Mouse (Mus musculus) erythroblast, embryonic 14.5 days (primary cell): Measurements from ENCODE around the gene Dgke. TPM values are rescaled to one million over a fixed set of nuclear protein-coding genes. Genes with fewer than 3 reads are reported as not detected.

Experiments used
- H3K27me3 ChIP-seq: 2 replicates; pipeline ENCODE4 v1.6.1; 2012; ENCODE audit warnings: inconsistent platforms; ENCODE audit not compliant: control insufficient read depth
- H3K36me3 ChIP-seq: 2 replicates; pipeline ENCODE4 v1.6.1; 2012; ENCODE audit warnings: mild to moderate bottlenecking, inconsistent platforms; ENCODE audit not compliant: control insufficient read depth
- H3K4me1 ChIP-seq: 2 replicates; pipeline ENCODE4 v1.6.1; 2012; ENCODE audit warnings: inconsistent platforms; ENCODE audit not compliant: control insufficient read depth
- H3K4me3 ChIP-seq: replicated peaks from 2 replicates; pipeline ENCODE3; 2012; ENCODE audit warnings: moderate library complexity, mild to moderate bottlenecking, inconsistent platforms
- H3K9me3 ChIP-seq: 2 replicates; pipeline ENCODE4 v1.6.1; 2012; ENCODE audit warnings: low read length, inconsistent platforms, mixed read lengths; ENCODE audit not compliant: control insufficient read depth
- GATA1 ChIP-seq: IDR thresholded peaks from 2 replicates; pipeline ENCODE4 v1.6.1; 2012; ENCODE audit warnings: low read length, inconsistent platforms, mixed read lengths
- TAL1 ChIP-seq: IDR thresholded peaks from 3 replicates; pipeline ENCODE4 v1.6.1; 2012; ENCODE audit warnings: low read length, inconsistent platforms, mixed read lengths
- polyA plus RNA-seq: library from polyadenylated mRNA; stranded (reverse); fragments of >175 nt; gene quantifications from 2 replicates; pipeline ENCODE4 v1.2.3, GENCODE M21; 2012

The Dgke gene
- polyA plus RNA-seq, 1 experiment = not detected

- TF ChIP-seq GATA1 (no peak), TAL1 (no peak)
- H3K27me3 ChIP-seq = 0 out of 2 replicates have a peak, but pooled peaks cover 2% of the 10 kb centered on the region
- no peaks in the 10 kb centered on the region for H3K36me3 ChIP-seq
- 0 out of 2 replicates have a peak, but pooled peaks cover 2% of the 10 kb centered on the region for H3K9me3 ChIP-seq
- H3K4me1 ChIP-seq = peaks cover 7% of the 10 kb centered on the region
- no peak overlapping the region for H3K4me3 ChIP-seq
Measured at GRCm38 (mm10) chr11:89066126-89066525, 524 bp downstream of the Dgke start.

- Histone ChIP-seq H3K4me1 (peaks cover 14% of the 10 kb centered on the region), H3K36me3 (no peaks in the 10 kb centered on the region), H3K4me3 (no peak overlapping the region), H3K27me3 (peaks cover 6% of the 10 kb centered on the region), H3K9me3 (peaks cover 5% of the 10 kb centered on the region)
- no peak for TF ChIP-seq GATA1
- no peak for TF ChIP-seq TAL1
Measured at GRCm38 (mm10) chr11:89065297-89065696, 1.4 kb downstream of the Dgke start.

- no peak for TF ChIP-seq GATA1
- no peak for TF ChIP-seq TAL1
- Histone ChIP-seq H3K9me3 (peaks cover 5% of the 10 kb centered on the region), H3K36me3 (no peaks in the 10 kb centered on the region), H3K27me3 (peaks cover 11% of the 10 kb centered on the region), H3K4me3 (no peak overlapping the region), H3K4me1 (peaks cover 24% of the 10 kb centered on the region)
Measured at GRCm38 (mm10) chr11:89064312-89064711, 2.3 kb downstream of the Dgke start.

DNA sequence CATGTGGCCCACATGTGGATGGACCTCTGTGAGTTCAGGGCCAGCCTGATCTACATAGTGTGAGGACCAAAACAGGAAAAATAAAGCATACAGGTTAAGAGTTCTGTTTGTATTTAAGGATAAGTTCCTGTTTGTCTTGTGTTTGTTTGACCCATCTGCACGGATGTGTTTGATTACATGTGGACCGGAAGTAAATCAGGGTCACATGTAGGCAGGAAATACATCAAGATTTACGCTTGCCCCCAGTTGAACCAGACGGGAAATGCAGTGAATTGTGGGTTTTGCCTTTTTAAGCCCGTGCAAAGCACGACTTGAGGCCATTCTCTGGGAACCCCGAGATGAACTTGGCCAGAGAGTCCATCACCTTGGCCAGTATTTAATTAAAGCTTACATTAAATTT is 5.3 kb downstream of the Dgke start:
- Histone ChIP-seq H3K4me1 (peaks cover 28% of the 10 kb centered on the region), H3K4me3 (no peak overlapping the region), H3K27me3 (peaks cover 9% of the 10 kb centered on the region), H3K9me3 (peaks cover 5% of the 10 kb centered on the region), H3K36me3 (no peaks in the 10 kb centered on the region)
- TF ChIP-seq TAL1 (no peak), GATA1 (no peak)

DNA sequence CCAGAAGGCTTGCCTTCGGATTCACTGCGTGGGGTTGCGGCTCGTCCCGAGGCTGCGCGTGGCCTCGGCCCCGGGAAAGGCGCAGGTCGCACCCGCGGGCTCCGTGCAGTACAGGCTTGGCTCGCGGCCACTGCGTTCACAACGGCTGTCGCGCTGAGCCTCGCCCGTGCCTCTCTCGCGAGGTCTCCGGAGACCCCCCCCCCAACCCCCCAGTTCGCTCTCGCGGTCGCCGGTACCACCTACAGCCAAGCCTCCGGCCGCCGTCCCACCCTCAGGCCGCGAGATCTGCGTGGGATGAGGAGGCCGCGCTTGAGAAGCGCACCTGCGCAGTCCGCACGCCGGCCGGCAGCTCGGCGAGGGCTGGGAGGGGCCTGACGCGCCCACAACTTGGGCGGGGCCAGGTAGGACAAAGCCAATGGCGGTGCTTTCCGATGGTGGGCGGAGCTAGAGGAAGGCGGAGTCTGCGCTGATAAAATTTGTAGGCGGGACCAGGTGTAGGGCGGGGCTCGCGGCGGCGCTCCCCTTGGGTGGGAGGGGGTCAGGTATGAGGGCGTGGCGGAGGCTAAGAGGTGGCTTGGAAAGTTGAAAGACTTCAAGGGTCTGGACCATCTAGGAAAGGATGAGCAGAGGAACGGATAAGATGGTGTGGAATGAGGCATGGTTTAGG is 6.1 kb downstream of the Dgke start:
- Histone ChIP-seq H3K9me3 (peaks cover 5% of the 10 kb centered on the region), H3K4me1 (peaks cover 28% of the 10 kb centered on the region), H3K27me3 (peaks cover 9% of the 10 kb centered on the region), H3K4me3 (peak overlapping the region; percentile 69), H3K36me3 (no peaks in the 10 kb centered on the region)
- TF ChIP-seq TAL1 (no peak), GATA1 (no peak)

GRCm38 (mm10) chr11:89059919-89060422 is 6.7 kb downstream of the Dgke start:
- Histone ChIP-seq H3K27me3 (peaks cover 9% of the 10 kb centered on the region), H3K4me3 (peak overlapping the region; percentile 69), H3K4me1 (peaks cover 28% of the 10 kb centered on the region), H3K9me3 (peaks cover 3% of the 10 kb centered on the region), H3K36me3 (no peaks in the 10 kb centered on the region)
- TF ChIP-seq GATA1 (no peak), TAL1 (no peak)

DNA sequence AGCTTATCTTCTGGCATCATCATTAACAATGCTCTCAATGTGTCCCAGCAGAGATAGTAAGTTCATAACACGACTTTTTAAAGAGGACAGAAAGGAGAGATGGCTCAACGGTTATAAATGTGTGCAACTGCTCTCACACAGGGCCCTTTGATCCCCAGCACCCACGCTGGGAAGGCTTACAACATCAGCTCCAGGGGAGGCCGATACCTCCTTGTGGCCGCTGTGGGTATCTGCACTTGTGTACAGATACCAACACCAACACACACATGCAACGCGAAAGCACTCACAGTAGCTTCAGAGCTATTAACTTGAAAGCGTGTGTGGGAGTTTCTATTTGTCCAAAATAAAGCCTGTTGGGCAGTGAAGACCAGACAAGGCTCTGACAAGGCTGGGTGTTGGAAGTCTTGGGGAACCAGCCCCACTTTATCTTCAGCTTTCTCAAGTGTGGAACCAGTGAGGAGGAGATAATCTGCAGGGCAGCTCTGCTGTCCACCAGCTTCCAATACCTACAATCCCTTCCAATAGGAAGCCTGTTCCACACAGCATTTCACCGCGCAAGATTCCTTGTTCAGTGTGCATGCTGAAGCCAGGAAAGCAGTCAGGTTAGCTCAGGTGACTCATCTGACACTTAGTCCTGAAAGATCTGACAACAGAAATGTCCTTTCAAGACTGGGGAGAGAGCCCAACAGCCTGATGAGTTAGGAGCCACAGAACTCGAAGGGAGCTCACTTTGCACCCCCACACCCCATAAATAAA is 8.0 kb downstream of the Dgke start:
- Histone ChIP-seq H3K36me3 (no peaks in the 10 kb centered on the region), H3K4me3 (no peak overlapping the region), H3K4me1 (peaks cover 22% of the 10 kb centered on the region), H3K27me3 (peaks cover 9% of the 10 kb centered on the region), H3K9me3 (peaks cover 3% of the 10 kb centered on the region)
- no peak for TF ChIP-seq GATA1
- no peak for TF ChIP-seq TAL1

GRCm38 (mm10) chr11:89055931-89056690 is 10.5 kb downstream of the Dgke start:
- Histone ChIP-seq H3K4me3 (no peak overlapping the region), H3K27me3 (peaks cover 9% of the 10 kb centered on the region), H3K4me1 (peaks cover 22% of the 10 kb centered on the region), H3K36me3 (no peaks in the 10 kb centered on the region), H3K9me3 (peaks cover 3% of the 10 kb centered on the region)
- TF ChIP-seq GATA1 = no peak
- no peak for TF ChIP-seq TAL1

DNA sequence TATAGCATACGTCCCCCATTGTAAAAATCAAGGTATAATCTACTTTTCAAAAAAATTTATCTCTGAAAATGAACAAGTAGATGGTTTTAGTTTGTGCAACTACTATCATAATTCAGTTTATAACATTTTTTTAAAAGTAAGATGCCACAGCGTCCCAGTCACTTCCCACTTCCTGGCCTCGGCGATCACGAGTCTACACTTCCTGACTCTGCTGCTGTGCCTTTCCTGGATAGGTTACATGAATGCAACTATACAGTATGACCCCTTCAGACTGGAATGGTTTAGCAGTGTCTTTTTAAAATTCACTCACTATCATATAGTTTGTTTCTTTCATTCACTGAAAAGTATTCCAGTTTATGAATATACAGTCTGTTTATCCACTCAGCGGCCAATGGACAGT is 14.9 kb downstream of the Dgke start:
- TF ChIP-seq TAL1 (no peak), GATA1 (no peak)
- no peaks in the 10 kb centered on the region for H3K27me3 ChIP-seq
- H3K9me3 ChIP-seq = no peaks in the 10 kb centered on the region
- H3K4me3 ChIP-seq = no peak overlapping the region
- no peaks in the 10 kb centered on the region for H3K36me3 ChIP-seq
- no peaks in the 10 kb centered on the region for H3K4me1 ChIP-seq
